Mouse (Mus musculus) spleen, adult 2 months (tissue): ENCODE measurements around the gene Aqp6.

Experiments
- CTCF ChIP-seq: fragments of 200-500 bp; IDR thresholded peaks from 2 replicates; pipeline ENCODE4 v1.5.1; 2011; ENCODE audit warnings: mild to moderate bottlenecking, inconsistent platforms; ENCODE audit not compliant: insufficient read depth, insufficient read length, insufficient replicate concordance; ENCODE audit errors: extremely low read depth
- POLR2A ChIP-seq: fragments of 200-500 bp; IDR thresholded peaks from 2 replicates; pipeline ENCODE4 v1.6.1; 2011; ENCODE audit warnings: low read depth, low read length, inconsistent platforms

GRCm38 (mm10) chr15:99637405-99638123 is 36.4 kb downstream of the Aqp6 start:
- TF ChIP-seq POLR2A, result no peak
- no peak for TF ChIP-seq CTCF
